Mouse (Mus musculus) liver, postnatal 0 days (tissue): ENCODE measurements around the gene Cd81.

ENCODE experiments used
- CTCF ChIP-seq: sonication (generic); IDR thresholded peaks from 2 replicates; pipeline ENCODE4 v1.5.1; 2016; ENCODE audit warnings: antibody characterized with exemption, low read depth
- EP300 ChIP-seq: IDR thresholded peaks from 2 replicates; pipeline ENCODE4 v1.6.1; 2016; ENCODE audit warnings: antibody characterized with exemption, low read depth, mild to moderate bottlenecking

GRCm38 (mm10) chr7:143093847-143094246 is 41.3 kb downstream of the Cd81 start:
- TF ChIP-seq CTCF: no peak
- TF ChIP-seq EP300: no peak
